Mouse (Mus musculus) liver, embryonic 12.5 days (tissue): ENCODE data around the gene Shroom4. TPM values are rescaled to one million over a fixed set of nuclear protein-coding genes. Genes with fewer than 3 reads are reported as not detected.

Experiments used
- ATAC-seq: fragments of 200-750 bp; cut with Nextera tagmentation; 2 replicates; pipeline ENCODE4 v1.8.0; 2017; ENCODE audit warnings: moderate number of reproducible peaks, mild to moderate bottlenecking, moderate library complexity
- H3K27ac ChIP-seq: fragments of 300-500 bp; sonication (generic); 2 replicates; pipeline ENCODE4 v1.5.1; 2016; ENCODE audit warnings: mild to moderate bottlenecking
- H3K27me3 ChIP-seq: fragments of 300-500 bp; sonication (generic); replicated peaks from 2 replicates; pipeline ENCODE4 v1.6.1; 2016; ENCODE audit warnings: mild to moderate bottlenecking, moderate library complexity
- H3K36me3 ChIP-seq: fragments of 300-500 bp; sonication (generic); 2 replicates; pipeline ENCODE4 v1.6.1; 2016; ENCODE audit warnings: mild to moderate bottlenecking, moderate library complexity
- H3K4me1 ChIP-seq: fragments of 300-500 bp; sonication (generic); 2 replicates; pipeline ENCODE4 v1.6.1; 2016
- H3K4me2 ChIP-seq: fragments of 300-500 bp; sonication (generic); 2 replicates; pipeline ENCODE4 v1.6.1; 2016; ENCODE audit warnings: mild to moderate bottlenecking, moderate library complexity
- H3K4me3 ChIP-seq: fragments of 300-500 bp; sonication (generic); 2 replicates; pipeline ENCODE4 v1.5.1; 2016; ENCODE audit warnings: mild to moderate bottlenecking, moderate library complexity
- H3K9ac ChIP-seq: fragments of 300-500 bp; sonication (generic); 2 replicates; pipeline ENCODE4 v1.6.1; 2016; ENCODE audit warnings: mild to moderate bottlenecking, moderate library complexity
- H3K9me3 ChIP-seq: fragments of 300-500 bp; sonication (generic); replicated peaks from 2 replicates; pipeline ENCODE4 v1.6.1; 2016; ENCODE audit warnings: mild to moderate bottlenecking, moderate library complexity
- WGBS: fragments of 180-500 bp; shearing (Covaris S2); methylation state at CpG from one replicate; pipeline ENCODE4 v1.1.7; 2016; ENCODE audit not compliant: insufficient replicate concordance; 5-methylcytosine and 5-hydroxymethylcytosine counted together
- polyA plus RNA-seq: library from polyadenylated mRNA; unstranded; fragments of >200 nt; fragmentation: Nextera tagmentation; extraction: Ambion mirVana; gene quantifications from 2 replicates; pipeline ENCODE4 v1.2.1, GENCODE M21; 2016

The Shroom4 gene
- polyA plus RNA-seq, 1 experiment from 2014 or later, result 1.2 TPM

DNA sequence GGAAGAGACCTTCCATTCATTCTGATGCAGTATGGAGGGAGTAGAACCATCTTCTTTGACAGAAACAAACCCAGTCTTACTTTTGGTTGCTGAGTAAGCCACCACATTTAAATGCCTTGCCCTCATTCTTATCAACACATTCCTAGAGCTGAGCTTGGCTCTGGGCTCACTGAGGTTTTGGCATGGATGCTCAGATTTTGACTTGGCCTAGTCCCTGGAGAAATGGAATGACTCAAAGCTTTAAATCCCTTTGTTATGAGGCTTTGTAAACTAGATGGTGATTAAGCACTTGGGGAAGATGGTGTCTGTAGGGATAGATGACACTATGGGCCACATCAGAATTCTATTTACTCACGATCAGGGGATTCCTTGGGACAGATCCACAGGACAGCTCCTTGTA lies 102.2 kb downstream of the Shroom4 start:
- Histone ChIP-seq H3K27ac (no peak overlapping the region), H3K4me2 (no peak overlapping the region), H3K9ac (no peak overlapping the region), H3K4me3 (no peak overlapping the region), H3K9me3 (no peaks in the 10 kb centered on the region), H3K27me3 (no peaks in the 10 kb centered on the region), H3K36me3 (no peaks in the 10 kb centered on the region), H3K4me1 (no peaks in the 10 kb centered on the region)
- ATAC-seq, result no peak
- WGBS, result 57% methylated on average over 1 of the region's 1 CpGs

DNA sequence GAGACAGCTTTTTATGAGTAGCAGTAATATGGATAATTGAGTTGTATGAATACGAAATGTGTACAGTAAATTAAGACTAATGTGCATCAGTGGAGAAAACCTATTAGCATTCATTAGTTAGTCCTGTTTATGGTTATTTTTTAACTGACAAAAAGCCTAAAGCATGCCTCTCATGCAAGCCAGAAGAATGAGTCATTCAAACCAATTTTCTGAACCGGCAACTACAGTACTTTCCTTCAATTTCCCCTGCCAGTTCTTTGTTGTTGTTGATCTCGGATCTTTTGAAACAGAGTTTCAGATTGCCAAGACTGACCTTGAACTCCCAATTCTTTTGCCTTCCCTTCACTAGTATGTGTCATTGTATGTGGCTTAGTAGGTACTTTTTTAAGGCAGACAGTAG lies 117.6 kb downstream of the Shroom4 start:
- no peaks in the 10 kb centered on the region for H3K4me1 ChIP-seq
- H3K9ac ChIP-seq, result no peak overlapping the region
- no peak overlapping the region for H3K4me3 ChIP-seq
- H3K4me2 ChIP-seq, result no peak overlapping the region
- WGBS, result 55% methylated on average over 3 of the region's 3 CpGs
- H3K27me3 ChIP-seq, result no peaks in the 10 kb centered on the region
- H3K9me3 ChIP-seq, result no peaks in the 10 kb centered on the region
- no peaks in the 10 kb centered on the region for H3K36me3 ChIP-seq
- ATAC-seq, result no peak
- no peak overlapping the region for H3K27ac ChIP-seq

DNA sequence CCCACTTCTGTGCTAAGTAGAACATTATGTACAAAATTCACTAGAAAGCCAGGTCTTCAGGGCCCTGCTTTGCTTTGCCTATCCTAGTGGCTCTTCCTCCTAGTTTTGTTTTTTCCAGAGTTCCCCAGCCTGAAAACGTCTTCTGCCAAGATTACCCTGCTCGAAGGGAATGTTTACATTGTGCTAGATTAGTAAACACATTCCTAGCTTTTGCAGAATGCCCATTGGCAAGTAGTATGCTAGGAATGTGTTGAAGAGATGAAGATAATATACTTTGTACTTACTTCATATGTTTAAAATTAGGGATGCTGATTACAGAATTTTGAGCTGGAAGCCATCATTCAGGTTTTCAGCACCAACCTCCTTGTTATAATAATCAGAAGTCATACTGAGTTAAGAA lies 118.8 kb downstream of the Shroom4 start:
- H3K27me3 ChIP-seq, result no peaks in the 10 kb centered on the region
- no peak for ATAC-seq
- WGBS, result 38% methylated on average over 2 of the region's 2 CpGs
- H3K9ac ChIP-seq, result no peak overlapping the region
- no peak overlapping the region for H3K4me2 ChIP-seq
- no peaks in the 10 kb centered on the region for H3K36me3 ChIP-seq
- H3K27ac ChIP-seq, result no peak overlapping the region
- H3K4me3 ChIP-seq, result no peak overlapping the region
- H3K9me3 ChIP-seq, result no peaks in the 10 kb centered on the region
- no peaks in the 10 kb centered on the region for H3K4me1 ChIP-seq

DNA sequence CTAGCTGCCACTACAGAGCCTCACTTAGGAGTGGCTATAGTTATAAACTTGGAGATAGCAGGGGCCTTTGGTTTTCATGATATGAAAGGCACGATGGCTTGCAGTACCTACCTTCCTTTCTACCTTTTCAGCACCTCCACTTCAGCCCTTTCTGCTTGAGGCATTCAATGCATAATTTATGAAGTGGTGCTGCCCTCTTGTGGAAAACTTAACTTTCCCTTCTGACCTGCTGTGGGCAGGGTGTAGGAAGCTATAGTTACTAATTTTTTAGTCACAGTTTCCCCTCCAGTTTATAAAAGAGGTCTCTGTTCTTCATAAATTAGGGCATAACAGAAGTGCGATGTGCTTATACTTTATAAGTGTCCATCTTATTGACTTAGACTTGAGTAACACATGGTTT lies 123.3 kb downstream of the Shroom4 start:
- Histone ChIP-seq H3K9ac (no peak overlapping the region), H3K36me3 (no peaks in the 10 kb centered on the region), H3K4me2 (no peak overlapping the region), H3K4me1 (no peaks in the 10 kb centered on the region), H3K27me3 (no peaks in the 10 kb centered on the region), H3K4me3 (no peak overlapping the region), H3K27ac (no peak overlapping the region), H3K9me3 (no peaks in the 10 kb centered on the region)
- no peak for ATAC-seq
- 51% methylated on average over 2 of the region's 2 CpGs for WGBS

DNA sequence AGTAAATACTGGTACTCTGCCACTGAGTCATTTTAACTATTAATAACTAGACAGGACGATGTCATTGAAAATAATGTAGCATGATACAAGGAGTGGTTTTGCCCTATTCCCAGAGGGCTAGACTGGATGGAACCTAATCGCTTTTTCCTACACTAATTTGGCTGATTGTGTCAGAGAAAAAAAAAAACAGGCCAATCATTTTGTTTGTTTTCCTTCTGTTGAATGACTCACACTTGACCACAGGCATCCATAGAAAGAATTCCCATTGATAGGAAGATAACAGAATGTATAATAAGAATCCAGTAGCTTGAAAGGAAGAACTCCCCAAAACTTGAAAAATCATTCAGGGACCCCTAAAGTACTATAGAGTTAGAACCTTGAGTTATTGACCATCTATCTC lies 137.0 kb downstream of the Shroom4 start:
- no peak overlapping the region for H3K27ac ChIP-seq
- H3K4me3 ChIP-seq, result no peak overlapping the region
- H3K9me3 ChIP-seq, result no peaks in the 10 kb centered on the region
- no peak for ATAC-seq
- 54% methylated on average over 2 of the region's 2 CpGs for WGBS
- H3K27me3 ChIP-seq, result no peaks in the 10 kb centered on the region
- H3K4me2 ChIP-seq, result no peak overlapping the region
- no peak overlapping the region for H3K9ac ChIP-seq
- H3K36me3 ChIP-seq, result no peaks in the 10 kb centered on the region
- H3K4me1 ChIP-seq, result no peaks in the 10 kb centered on the region

DNA sequence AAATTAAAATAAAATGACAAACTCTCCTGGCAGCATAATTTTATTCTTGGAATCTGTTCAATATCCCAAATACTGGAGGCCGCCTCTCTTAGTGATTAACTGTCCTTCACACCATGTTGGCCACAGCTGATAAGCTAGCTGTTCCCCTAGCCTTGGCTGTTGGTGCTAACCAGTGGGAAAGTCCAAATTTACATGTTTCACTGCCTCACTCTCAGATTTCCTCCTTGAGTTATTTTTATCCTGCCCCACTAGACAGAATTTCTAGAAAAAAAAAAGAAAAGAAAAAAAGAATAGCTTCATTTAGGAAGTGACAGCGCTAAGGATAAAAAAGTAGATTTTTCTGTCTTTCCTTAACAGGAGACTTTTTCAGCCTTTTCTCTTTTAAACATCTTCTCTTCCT lies 138.0 kb downstream of the Shroom4 start:
- 36% methylated on average over 2 of the region's 2 CpGs for WGBS
- no peak for ATAC-seq

DNA sequence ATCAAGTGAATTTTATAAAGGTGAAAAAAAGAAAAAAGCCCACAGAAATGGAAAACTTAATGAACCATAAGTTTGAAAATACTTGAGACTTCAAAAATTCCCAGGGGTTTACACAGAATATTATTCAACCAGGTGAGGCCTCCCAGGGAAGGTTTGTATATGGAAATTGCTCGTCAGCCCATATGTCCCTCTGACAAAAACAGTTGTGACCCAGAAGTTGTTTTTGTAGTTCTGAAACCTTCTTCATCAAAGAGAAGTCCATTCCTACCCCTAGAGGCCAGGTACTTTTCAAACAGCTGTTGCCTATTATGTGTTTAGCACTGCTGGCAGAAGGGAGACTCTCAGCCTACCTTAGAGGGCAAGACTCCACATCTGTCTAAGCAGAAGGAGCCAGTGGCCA lies 165.4 kb downstream of the Shroom4 start:
- Histone ChIP-seq H3K36me3 (no peaks in the 10 kb centered on the region), H3K27ac (no peak overlapping the region), H3K27me3 (no peaks in the 10 kb centered on the region), H3K4me1 (no peaks in the 10 kb centered on the region), H3K4me3 (no peak overlapping the region), H3K9ac (no peak overlapping the region), H3K4me2 (no peak overlapping the region), H3K9me3 (no peaks in the 10 kb centered on the region)
- WGBS, result 58% methylated on average over 1 of the region's 1 CpGs
- no peak for ATAC-seq

More for the DNA sequence above, 138.0 kb downstream of the Shroom4 start:
- Histone ChIP-seq H3K9me3 (no peaks in the 10 kb centered on the region), H3K27me3 (no peaks in the 10 kb centered on the region), H3K4me3 (no peak overlapping the region), H3K9ac (no peak overlapping the region), H3K27ac (no peak overlapping the region), H3K36me3 (no peaks in the 10 kb centered on the region), H3K4me1 (no peaks in the 10 kb centered on the region), H3K4me2 (no peak overlapping the region)

DNA sequence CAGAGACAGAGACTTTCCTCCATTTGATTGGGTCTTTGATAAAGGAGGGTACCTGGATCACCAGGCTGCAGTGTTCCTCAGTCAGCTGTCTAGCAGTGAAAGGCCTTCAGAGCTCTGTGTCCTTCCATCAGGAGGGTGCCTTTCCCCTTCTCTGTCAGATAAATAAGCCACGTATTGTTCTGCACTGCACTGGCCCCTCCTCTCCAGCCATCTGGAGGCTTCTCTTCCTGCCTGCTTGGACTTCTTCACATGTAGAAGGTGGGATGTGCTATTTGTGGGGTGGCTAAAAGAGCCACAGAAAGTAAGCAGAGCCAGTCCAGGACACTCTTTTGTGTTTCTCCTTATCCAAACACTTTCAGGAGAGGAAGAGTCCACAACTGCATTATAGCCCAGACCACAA lies 174.9 kb downstream of the Shroom4 start:
- no peak overlapping the region for H3K9ac ChIP-seq
- ATAC-seq, result no peak
- H3K9me3 ChIP-seq, result no peaks in the 10 kb centered on the region
- H3K27me3 ChIP-seq, result no peaks in the 10 kb centered on the region
- H3K36me3 ChIP-seq, result no peaks in the 10 kb centered on the region
- WGBS, result 29% methylated on average over 1 of the region's 1 CpGs
- H3K4me2 ChIP-seq, result no peak overlapping the region
- no peak overlapping the region for H3K4me3 ChIP-seq
- H3K4me1 ChIP-seq, result no peaks in the 10 kb centered on the region
- no peak overlapping the region for H3K27ac ChIP-seq

DNA sequence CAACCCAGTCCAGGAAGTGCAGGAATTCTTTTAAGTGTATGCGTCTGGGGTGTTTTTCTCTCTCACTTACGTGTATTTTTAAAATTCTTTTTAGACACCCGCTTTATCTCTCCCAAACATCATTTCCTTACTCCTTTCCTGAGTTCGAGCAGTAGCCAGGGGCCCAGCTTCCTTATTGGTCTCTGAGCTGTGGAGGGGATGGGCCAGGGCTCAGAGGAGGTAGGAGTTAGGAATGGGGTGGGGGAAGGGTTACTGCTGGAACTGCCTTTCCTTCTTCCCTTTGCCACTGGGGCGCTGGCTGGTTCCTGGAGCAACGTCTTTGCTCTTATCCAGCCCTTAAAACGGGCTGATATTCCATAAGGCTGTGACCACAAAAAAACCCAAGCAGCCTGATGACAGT lies 177.3 kb downstream of the Shroom4 start:
- Histone ChIP-seq H3K4me1 (no peaks in the 10 kb centered on the region), H3K27me3 (no peaks in the 10 kb centered on the region), H3K4me3 (no peak overlapping the region), H3K36me3 (no peaks in the 10 kb centered on the region), H3K9me3 (no peaks in the 10 kb centered on the region), H3K27ac (no peak overlapping the region), H3K9ac (no peak overlapping the region), H3K4me2 (0 out of 2 replicates have a peak overlapping the region, but pooled peaks have one; percentile 6)
- ATAC-seq, result no peak
- 16% methylated on average over 7 of the region's 7 CpGs for WGBS

DNA sequence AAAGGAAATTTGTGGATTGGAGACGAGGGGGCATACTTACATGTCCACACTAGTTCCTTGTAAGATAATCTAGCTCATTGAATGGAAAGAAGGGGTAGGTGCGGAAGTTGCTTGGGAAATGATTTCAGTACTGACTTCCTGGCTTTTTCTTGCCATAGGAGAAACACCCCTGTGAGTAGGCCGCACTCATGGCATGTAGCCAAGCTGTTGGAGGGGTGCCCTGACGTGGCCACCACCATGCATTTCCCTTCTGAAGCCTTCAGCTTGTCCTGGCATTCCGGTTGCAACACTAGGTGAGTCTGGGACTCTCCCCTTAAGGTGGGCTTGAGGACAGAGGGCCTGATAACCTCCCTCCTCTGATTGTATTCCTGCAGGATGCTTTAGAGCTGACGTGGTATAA lies 181.0 kb downstream of the Shroom4 start:
- Histone ChIP-seq H3K27ac (no peak overlapping the region), H3K4me3 (no peak overlapping the region), H3K9ac (no peak overlapping the region), H3K36me3 (no peaks in the 10 kb centered on the region), H3K4me2 (no peak overlapping the region), H3K4me1 (no peaks in the 10 kb centered on the region), H3K27me3 (no peaks in the 10 kb centered on the region), H3K9me3 (no peaks in the 10 kb centered on the region)
- ATAC-seq, result no peak
- WGBS, result 64% methylated on average over 6 of the region's 6 CpGs

DNA sequence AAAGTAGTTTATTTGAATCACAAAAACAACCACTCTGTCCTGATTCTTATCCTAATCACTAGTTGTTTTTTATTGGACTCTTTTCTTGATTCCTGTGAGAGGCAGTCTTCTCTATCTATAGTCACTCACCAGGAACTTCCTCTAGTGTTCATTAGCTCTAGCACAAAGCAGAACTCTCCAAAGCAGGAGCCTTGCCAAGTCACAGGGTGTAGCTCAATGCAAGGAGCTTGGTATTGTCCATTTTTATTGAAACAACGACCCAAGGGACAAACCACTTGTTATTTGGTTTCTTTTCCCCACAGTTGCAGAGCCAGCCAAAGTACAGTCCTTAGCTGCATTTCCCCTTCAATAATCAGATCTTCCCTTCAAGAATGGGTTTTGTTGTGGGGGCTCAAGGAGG lies 181.5 kb downstream of the Shroom4 start:
- 44% methylated on average over 1 of the region's 1 CpGs for WGBS
- Histone ChIP-seq H3K4me3 (no peak overlapping the region), H3K27me3 (no peaks in the 10 kb centered on the region), H3K9me3 (no peaks in the 10 kb centered on the region), H3K4me1 (no peaks in the 10 kb centered on the region), H3K9ac (no peak overlapping the region), H3K4me2 (no peak overlapping the region), H3K27ac (no peak overlapping the region), H3K36me3 (no peaks in the 10 kb centered on the region)
- no peak for ATAC-seq

DNA sequence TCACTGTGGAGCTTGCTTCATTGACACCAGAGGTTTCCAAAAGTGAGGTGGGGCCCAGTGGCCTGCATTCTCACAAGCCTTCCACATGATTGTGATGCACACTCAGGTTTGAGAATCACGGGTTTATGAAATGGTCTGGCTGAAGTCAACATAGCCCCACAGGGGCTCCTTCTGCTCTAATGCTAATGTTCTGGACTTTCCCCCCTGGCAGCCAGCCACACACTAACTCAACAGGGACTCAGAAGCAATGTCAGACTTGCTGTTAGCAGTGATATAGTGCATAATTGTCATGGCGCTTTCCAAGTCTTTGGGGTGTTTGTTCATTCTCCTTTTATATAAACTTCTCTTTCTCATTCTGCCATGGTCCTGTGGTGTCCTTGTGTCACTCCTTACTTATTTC lies 183.0 kb downstream of the Shroom4 start:
- no peak overlapping the region for H3K27ac ChIP-seq
- H3K27me3 ChIP-seq, result no peaks in the 10 kb centered on the region
- no peaks in the 10 kb centered on the region for H3K4me1 ChIP-seq
- H3K36me3 ChIP-seq, result no peaks in the 10 kb centered on the region
- no peaks in the 10 kb centered on the region for H3K9me3 ChIP-seq
- H3K9ac ChIP-seq, result no peak overlapping the region
- WGBS, result 68% methylated on average over 2 of the region's 2 CpGs
- no peak overlapping the region for H3K4me3 ChIP-seq
- ATAC-seq, result no peak
- no peak overlapping the region for H3K4me2 ChIP-seq

DNA sequence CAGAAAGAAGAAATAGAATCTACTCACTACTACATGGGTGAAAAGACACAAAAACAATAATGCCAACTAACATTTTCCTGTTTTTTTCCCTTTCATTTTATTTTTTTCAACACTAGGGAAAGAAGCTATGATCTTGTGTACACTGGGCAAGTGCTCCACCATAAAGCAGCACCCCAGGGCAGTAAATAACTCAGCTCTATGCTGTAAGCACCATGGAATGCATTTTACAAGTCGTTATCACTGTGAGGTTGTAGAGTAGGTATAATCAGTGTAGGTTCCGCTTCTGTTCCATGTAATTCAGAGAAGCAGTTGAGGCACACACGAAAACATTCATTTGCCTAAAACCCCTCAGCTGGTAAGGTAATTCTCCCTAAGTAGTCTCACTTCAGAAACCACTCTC lies 194.5 kb downstream of the Shroom4 start:
- no peak for ATAC-seq
- H3K4me1 ChIP-seq, result no peaks in the 10 kb centered on the region
- no peak overlapping the region for H3K4me3 ChIP-seq
- H3K4me2 ChIP-seq, result no peak overlapping the region
- H3K9me3 ChIP-seq, result no peaks in the 10 kb centered on the region
- H3K27me3 ChIP-seq, result no peaks in the 10 kb centered on the region
- 58% methylated on average over 3 of the region's 3 CpGs for WGBS
- no peak overlapping the region for H3K27ac ChIP-seq
- no peaks in the 10 kb centered on the region for H3K36me3 ChIP-seq
- H3K9ac ChIP-seq, result no peak overlapping the region
